1 mouse cellular context compared by ENCODE assay signal in the genomic region with DNA sequence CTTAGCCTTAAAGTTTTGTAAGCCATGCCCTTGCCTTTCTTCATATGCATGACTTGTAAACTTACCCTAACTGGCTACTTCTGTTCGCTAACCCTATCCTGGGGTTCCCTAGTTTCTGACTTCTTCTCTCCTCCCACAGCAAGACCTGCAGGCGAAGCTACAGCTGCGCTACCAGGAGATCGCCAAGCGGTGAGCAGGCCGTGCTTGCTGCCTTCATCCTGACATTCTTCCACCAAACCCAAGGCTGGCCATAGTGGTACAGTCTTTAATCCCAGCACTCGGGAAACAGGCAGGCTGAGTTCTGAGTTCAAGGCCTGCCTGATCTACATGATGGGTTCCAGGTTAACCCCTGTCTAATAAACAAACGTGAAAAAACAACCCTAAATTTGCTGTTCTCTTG.
TF ChIP-seq lines count a peak whose summit lies in the region.

No protein-coding gene starts in this region.

TF ChIP-seq in ES-E14, 5 proteins besides CTCF, POLR2A, EP300 and RAD21 (continued from another document):
- TF ChIP-seq ZC3H11A (IDR thresholded peaks at IDR 0.05; ENCODE audit: borderline replicate concordance, low read depth, low read length) (no peak), CHD2 (IDR thresholded peaks at IDR 0.05; ENCODE audit: low read depth, low read length) (no peak)
